Mouse (Mus musculus) splenic B cell, adult 2 months (primary cell): ENCODE results near the gene Brip1.

ENCODE experiments used
- DNase-seq: peaks from one replicate; pipeline ENCODE4 v3.0.0-alpha.2; 2011; ENCODE audit warnings: low read depth, low spot score
- H3K27me3 ChIP-seq: 2 replicates; pipeline ENCODE4 v1.6.1; 2012; ENCODE audit warnings: mild to moderate bottlenecking, low read length, moderate library complexity, mixed read lengths; ENCODE audit not compliant: control insufficient read depth, poor library complexity, insufficient read depth, severe bottlenecking
- H3K36me3 ChIP-seq: 2 replicates; pipeline ENCODE4 v1.6.1; 2012; ENCODE audit warnings: mild to moderate bottlenecking, low read length, moderate library complexity, mixed read lengths; ENCODE audit not compliant: control insufficient read depth, poor library complexity, insufficient read depth, severe bottlenecking

Brip1 gene

GRCm38 (mm10) chr11:86075371-86075770 is 125.6 kb downstream of the Brip1 start:
- Histone ChIP-seq H3K36me3 (no peaks in the 10 kb centered on the region), H3K27me3 (no peaks in the 10 kb centered on the region)
- DNase-seq: peak; percentile 43

DNA sequence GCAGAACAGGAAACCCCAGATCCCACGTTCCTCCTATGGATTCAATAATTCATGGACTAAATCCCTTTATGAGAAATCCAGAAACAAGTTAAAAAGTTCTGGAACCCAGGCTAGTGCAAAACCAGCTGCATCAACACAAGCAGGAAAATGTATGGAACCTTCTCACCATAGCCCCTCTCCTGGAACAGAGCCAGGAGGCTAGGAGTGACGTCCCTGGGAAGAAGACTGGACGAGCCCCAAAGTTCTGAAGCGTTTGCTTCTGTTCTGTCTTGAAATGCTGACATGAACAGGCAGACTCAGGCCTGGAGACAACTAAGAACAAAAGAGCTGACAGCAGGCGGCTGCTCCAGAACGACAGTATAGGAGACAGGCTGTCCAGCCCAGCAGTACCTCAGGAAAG is 132.3 kb downstream of the Brip1 start:
- no peaks in the 10 kb centered on the region for H3K36me3 ChIP-seq
- no peak for DNase-seq
- no peaks in the 10 kb centered on the region for H3K27me3 ChIP-seq

- Histone ChIP-seq H3K36me3 (no peaks in the 10 kb centered on the region), H3K27me3 (no peaks in the 10 kb centered on the region)
- DNase-seq: no peak
Observed at GRCm38 (mm10) chr11:86067154-86067553, 133.8 kb downstream of the Brip1 start.

- no peaks in the 10 kb centered on the region for H3K27me3 ChIP-seq
- no peaks in the 10 kb centered on the region for H3K36me3 ChIP-seq
- DNase-seq: no peak
Observed at GRCm38 (mm10) chr11:86064881-86065280, 136.1 kb downstream of the Brip1 start.

GRCm38 (mm10) chr11:86061243-86061642 is 139.8 kb downstream of the Brip1 start:
- no peaks in the 10 kb centered on the region for H3K36me3 ChIP-seq
- no peaks in the 10 kb centered on the region for H3K27me3 ChIP-seq
- no peak for DNase-seq

- no peak for DNase-seq
- H3K27me3 ChIP-seq: no peaks in the 10 kb centered on the region
- no peaks in the 10 kb centered on the region for H3K36me3 ChIP-seq
Observed at GRCm38 (mm10) chr11:86059123-86059522, 141.9 kb downstream of the Brip1 start.

DNA sequence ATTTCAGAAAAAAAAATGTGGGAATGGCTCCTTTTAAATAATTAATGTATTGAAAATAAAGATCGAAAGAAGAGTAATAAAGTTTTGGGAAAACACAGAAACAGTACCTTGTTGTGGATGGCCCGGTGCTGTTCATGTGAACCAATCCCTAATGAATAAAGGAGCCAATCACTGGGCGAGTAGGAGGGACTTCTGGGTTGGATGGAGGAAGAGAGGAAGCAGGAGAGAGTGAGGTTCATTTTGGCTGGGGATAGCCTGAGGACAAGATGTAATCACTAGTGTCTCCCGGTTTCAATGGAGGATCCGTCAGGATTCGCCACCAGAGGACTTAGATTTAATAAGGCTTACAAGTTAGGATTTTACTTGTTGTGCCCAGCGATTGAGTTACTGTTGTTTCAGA is 145.2 kb downstream of the Brip1 start:
- Histone ChIP-seq H3K27me3 (no peaks in the 10 kb centered on the region), H3K36me3 (no peaks in the 10 kb centered on the region)
- no peak for DNase-seq

DNA sequence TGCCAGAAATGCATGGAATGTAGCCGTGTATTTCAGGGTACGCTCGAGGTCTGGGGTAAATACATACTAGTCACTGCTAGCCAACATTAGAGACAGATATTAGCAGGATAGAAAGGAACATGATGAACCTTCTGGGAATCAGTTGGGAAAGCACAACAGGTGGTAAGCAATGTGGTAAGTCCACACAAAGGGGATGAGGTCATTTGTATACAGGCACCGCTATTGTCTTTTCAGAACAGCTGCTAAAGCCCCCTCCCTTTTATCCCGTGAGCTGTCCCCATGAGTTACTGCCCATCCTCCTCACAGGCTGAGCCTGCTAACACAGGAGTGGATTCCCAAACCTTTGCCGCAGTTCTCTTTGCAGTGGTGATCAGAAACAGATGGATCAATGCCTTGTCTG is 149.6 kb downstream of the Brip1 start:
- no peak for DNase-seq
- H3K27me3 ChIP-seq: no peaks in the 10 kb centered on the region

GRCm38 (mm10) chr11:86050430-86051280 is 150.3 kb downstream of the Brip1 start:
- no peaks in the 10 kb centered on the region for H3K36me3 ChIP-seq
- H3K27me3 ChIP-seq: no peaks in the 10 kb centered on the region
- DNase-seq: no peak

More for the DNA sequence above, 149.6 kb downstream of the Brip1 start:
- H3K36me3 ChIP-seq: no peaks in the 10 kb centered on the region

DNA sequence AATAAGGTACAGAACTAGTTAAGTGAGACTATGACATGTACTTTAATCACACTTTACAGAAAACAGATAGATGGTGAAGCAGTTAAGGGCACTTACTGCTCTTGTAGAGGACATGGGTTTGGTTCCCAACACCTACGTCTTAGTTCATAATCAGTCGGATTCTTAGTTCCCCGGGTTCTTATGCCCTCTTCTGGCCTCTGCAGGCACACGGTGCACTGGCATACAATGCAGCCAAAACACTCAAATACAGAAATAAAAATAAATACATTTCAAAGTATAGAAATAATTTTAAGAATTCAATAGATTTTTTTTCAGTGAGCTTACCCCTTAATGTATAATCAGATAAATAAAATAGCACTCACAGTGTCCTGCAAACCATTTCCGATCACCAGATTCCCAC is 161.0 kb downstream of the Brip1 start:
- no peaks in the 10 kb centered on the region for H3K27me3 ChIP-seq
- no peaks in the 10 kb centered on the region for H3K36me3 ChIP-seq
- no peak for DNase-seq

DNA sequence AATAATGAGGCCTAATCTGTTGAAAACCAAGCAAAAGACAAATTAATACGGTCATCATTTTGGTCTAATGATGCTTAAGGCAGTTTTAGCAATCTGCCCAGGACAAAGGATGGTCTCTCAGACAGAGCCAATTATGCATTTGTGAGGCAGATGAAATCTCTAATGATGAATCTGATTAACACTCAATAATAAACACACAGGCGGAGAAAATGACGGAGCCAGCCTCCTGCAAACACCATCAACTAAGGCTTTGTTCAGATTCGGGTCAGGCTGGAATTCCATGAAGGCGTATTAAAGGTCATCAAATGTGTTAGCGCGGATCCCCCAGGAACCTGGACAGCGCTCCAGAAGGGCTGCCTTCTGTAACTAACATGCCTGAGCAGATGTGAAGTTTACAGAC is 161.6 kb downstream of the Brip1 start:
- Histone ChIP-seq H3K36me3 (no peaks in the 10 kb centered on the region), H3K27me3 (no peaks in the 10 kb centered on the region)
- no peak for DNase-seq

DNA sequence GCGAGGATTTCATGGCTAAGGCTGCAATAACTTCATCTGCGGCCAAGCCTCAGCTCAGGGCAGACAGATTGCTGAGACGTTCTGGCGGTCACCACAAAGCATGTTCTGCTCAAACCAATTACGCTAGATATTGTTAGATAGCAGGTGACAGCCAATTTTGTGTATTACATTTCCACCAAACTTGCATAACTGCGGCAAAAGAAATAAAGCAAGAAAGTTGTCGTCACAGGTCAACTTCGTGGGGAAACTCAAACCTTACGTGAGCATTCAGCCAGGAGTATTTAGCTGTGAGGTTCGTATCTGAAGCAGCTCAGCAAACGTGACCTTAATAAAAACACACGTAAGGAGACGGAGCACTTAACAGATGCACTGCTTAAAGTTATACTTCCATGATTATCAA is 162.3 kb downstream of the Brip1 start:
- no peak for DNase-seq
- Histone ChIP-seq H3K27me3 (no peaks in the 10 kb centered on the region), H3K36me3 (no peaks in the 10 kb centered on the region)

DNA sequence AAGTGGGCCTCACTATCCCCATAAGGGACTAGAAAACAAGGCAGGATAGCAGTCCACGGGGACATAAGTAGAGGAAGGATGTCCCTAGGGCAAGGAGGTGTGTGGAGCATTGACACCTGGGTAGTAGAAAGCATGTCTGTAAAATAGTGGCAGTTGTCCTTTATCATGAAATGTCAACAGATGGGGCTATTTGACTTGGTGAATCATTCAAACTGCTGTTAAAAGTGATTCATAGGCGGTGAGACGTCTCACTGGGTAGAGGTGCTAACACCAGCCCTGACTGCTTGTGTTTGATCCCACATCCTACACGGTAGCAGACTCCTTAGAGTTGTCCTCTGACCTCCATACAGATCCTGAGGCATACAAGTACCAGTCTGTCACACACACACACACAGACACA is 168.1 kb downstream of the Brip1 start:
- Histone ChIP-seq H3K27me3 (peaks cover 2% of the 10 kb centered on the region; the same call in 1 of the 2 replicates), H3K36me3 (no peaks in the 10 kb centered on the region)
- DNase-seq: peak; percentile 3

DNA sequence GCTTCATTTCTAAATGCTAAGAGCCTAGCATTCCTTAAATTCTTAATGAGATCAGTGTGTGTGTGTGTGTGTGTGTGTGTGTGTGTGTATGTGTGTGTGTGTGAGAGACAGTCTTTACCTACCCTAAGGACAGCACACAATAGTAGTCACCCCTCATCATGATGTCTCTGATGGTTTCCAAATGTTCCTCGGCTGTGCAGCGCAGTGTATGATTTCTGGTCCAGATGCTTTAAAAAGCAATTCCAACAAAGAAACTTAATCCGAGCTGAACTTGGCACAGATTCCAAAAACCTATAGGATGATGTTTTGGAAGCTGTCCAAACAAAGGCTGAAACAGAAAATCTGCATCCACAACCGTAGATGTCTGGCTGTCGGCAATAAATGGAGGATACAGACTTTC is 173.0 kb downstream of the Brip1 start:
- peaks cover 2% of the 10 kb centered on the region; the same call in 1 of the 2 replicates for H3K27me3 ChIP-seq
- DNase-seq: no peak
- H3K36me3 ChIP-seq: no peaks in the 10 kb centered on the region

GRCm38 (mm10) chr11:86026556-86027194 is 174.3 kb downstream of the Brip1 start:
- Histone ChIP-seq H3K27me3 (peaks cover 2% of the 10 kb centered on the region; the same call in 1 of the 2 replicates), H3K36me3 (no peaks in the 10 kb centered on the region)
- no peak for DNase-seq
